Mouse (Mus musculus): ENCODE results near the gene Zfp362.

Gene Zfp362

GRCm38 (mm10) chr4:128730271-128730670 lies 75.6 kb downstream of the Zfp362 start:
- peak; percentile 63 for DNase-seq (ENCODE audit: low read depth, low spot score)

GRCm38 (mm10) chr4:128729709-128730037 lies 76.2 kb downstream of the Zfp362 start:
- DNase-seq (ENCODE audit: low read depth, low spot score) = peak; percentile 76

- DNase-seq (ENCODE audit: low read depth, low spot score) = peak; percentile 54
These were observed 76.7 kb downstream of the Zfp362 start for GRCm38 (mm10) chr4:128729033-128729708.

- DNase-seq (ENCODE audit: low read depth, low spot score) = peak; percentile 55
These were observed 77.4 kb downstream of the Zfp362 start for GRCm38 (mm10) chr4:128728431-128728851.

DNA sequence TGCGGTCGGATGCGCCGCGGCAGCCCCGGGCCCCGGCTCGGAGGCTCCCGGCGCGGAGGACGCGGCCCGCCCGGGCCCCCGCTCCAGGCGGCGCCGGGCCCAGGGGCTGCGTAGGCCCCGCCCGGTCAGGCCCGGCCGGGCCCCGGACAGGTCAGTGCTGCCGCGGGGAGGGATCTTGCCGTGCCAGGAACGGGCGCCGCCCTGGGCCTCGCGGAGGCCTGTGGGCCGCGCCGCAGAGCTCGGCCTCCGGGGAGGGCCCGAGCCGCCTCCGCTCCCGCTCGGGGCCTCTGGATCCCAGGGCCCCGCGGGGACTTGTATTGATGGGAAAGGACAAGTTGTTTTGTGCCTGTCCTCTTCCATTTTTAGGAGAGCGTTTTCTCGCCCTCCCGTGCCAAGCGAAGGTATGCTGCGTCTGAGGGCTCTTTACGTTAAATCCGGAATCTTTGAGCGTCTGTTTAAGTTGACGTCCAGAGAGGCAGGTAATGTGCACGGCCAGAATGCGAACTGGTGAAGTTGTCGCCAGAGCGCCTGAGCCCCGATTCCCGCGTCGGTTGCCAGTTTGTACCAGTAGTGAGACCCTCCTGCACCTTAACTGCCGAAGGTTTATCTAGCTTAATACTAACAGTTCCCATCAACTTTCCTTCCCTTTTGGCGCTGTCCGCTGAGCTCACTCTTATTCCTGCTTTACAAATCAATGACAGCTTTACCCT lies 78.0 kb downstream of the Zfp362 start:
- peak; percentile 42 for DNase-seq (ENCODE audit: low read depth, low spot score)

GRCm38 (mm10) chr4:128727019-128727720 lies 78.7 kb downstream of the Zfp362 start:
- peak; percentile 53 for DNase-seq (ENCODE audit: low read depth, low spot score)

DNA sequence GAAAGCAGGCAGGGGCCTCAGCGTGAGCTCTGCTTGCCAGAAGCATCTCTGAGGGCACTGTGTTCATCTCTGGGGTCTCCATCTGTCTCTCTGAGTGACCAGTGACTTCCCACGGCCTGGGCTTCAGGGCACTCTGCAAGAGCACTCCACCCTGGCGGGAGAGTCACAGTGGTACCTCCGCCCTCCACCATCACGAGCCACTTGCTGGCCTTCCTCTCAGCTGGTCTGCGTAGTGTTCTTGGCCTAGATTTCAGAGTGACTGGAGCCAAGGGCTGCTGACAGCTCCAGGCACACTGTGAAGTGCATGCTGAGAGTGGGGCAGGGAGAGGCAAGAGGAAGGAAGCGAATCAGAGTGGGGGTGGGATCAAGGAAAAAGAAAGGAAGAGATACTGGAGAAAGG lies 81.8 kb downstream of the Zfp362 start:
- no peak for DNase-seq (ENCODE audit: low read depth, low spot score)

- DNase-seq (ENCODE audit: low read depth, low spot score) = no peak
These were observed 82.4 kb downstream of the Zfp362 start for GRCm38 (mm10) chr4:128723431-128723830.
